Mouse (Mus musculus) lung, embryonic 16.5 days (tissue): ENCODE measurements around the gene Creb5. TPM values are rescaled to one million over a fixed set of nuclear protein-coding genes. Genes with fewer than 3 reads are reported as not detected.
A peak's percentile ranks its signal among the peaks of the same experiment; 100 is the strongest.

Experiments used
- ATAC-seq: fragments of 200-750 bp; cut with Nextera tagmentation; 2 replicates; pipeline ENCODE4 v1.8.0; 2017; ENCODE audit warnings: low read depth, mild to moderate bottlenecking, moderate library complexity
- H3K27ac ChIP-seq: fragments of 300-500 bp; sonication (generic); 2 replicates; pipeline ENCODE4 v1.5.1; 2014; ENCODE audit warnings: mild to moderate bottlenecking, control low read depth, low read length
- H3K27me3 ChIP-seq: fragments of 300-500 bp; sonication (generic); 2 replicates; pipeline ENCODE4 v1.6.1; 2014; ENCODE audit warnings: low read depth, low read length, mixed read lengths; ENCODE audit not compliant: control insufficient read depth, insufficient read depth
- H3K36me3 ChIP-seq: fragments of 300-500 bp; sonication (generic); 2 replicates; pipeline ENCODE4 v1.6.1; 2014; ENCODE audit warnings: low read length; ENCODE audit not compliant: control insufficient read depth, insufficient read depth
- H3K4me1 ChIP-seq: fragments of 300-500 bp; sonication (generic); replicated peaks from 2 replicates; pipeline ENCODE4 v1.6.1; 2014; ENCODE audit warnings: low read length, mixed read lengths; ENCODE audit not compliant: control insufficient read depth, insufficient read depth
- H3K4me2 ChIP-seq: fragments of 300-500 bp; sonication (generic); 2 replicates; pipeline ENCODE4 v1.6.1; 2014; ENCODE audit warnings: low read depth, low read length, control low read depth
- H3K4me3 ChIP-seq: fragments of 300-500 bp; sonication (generic); 2 replicates; pipeline ENCODE4 v1.5.1; 2014; ENCODE audit warnings: mild to moderate bottlenecking, low read length, control low read depth
- H3K9ac ChIP-seq: fragments of 300-500 bp; sonication (generic); 2 replicates; pipeline ENCODE4 v1.6.1; 2014; ENCODE audit warnings: low read length, control low read depth
- H3K9me3 ChIP-seq: fragments of 300-500 bp; sonication (generic); 2 replicates; pipeline ENCODE4 v1.6.1; 2016; ENCODE audit warnings: low read length; ENCODE audit not compliant: control insufficient read depth
- WGBS: fragments of 180-500 bp; shearing (Covaris S2); extraction: QIAGEN DNeasy Blood & Tissue Kit; methylation state at CpG from one replicate; pipeline ENCODE4 v1.1.7; 2014; 5-methylcytosine and 5-hydroxymethylcytosine counted together
- polyA plus RNA-seq: library from polyadenylated mRNA; unstranded; fragments of >200 nt; fragmentation: Nextera tagmentation; extraction: Ambion mirVana; gene quantifications from 2 replicates; pipeline ENCODE4 v1.2.1, GENCODE M21; 2015

Gene Creb5
- polyA plus RNA-seq, 1 experiment from 2014 or later = 5.8 TPM

- peaks cover 7% of the 10 kb centered on the region for H3K4me1 ChIP-seq
- no peaks in the 10 kb centered on the region for H3K9me3 ChIP-seq
- H3K36me3 ChIP-seq = no peaks in the 10 kb centered on the region
- H3K4me2 ChIP-seq = no peak overlapping the region
- H3K27ac ChIP-seq = no peak overlapping the region
- no peak overlapping the region for H3K9ac ChIP-seq
- 70% methylated on average over 10 of the region's 10 CpGs for WGBS
- H3K4me3 ChIP-seq = no peak overlapping the region
- no peaks in the 10 kb centered on the region for H3K27me3 ChIP-seq
- ATAC-seq = peak; percentile 57; the same call in 1 of the 2 replicates
Observed at GRCm38 (mm10) chr6:53706604-53707330, 419.7 kb downstream of the Creb5 start.

GRCm38 (mm10) chr6:53707795-53708194 lies 420.7 kb downstream of the Creb5 start:
- Histone ChIP-seq H3K27ac (no peak overlapping the region), H3K4me1 (peaks cover 7% of the 10 kb centered on the region), H3K27me3 (no peaks in the 10 kb centered on the region), H3K4me2 (no peak overlapping the region), H3K36me3 (no peaks in the 10 kb centered on the region), H3K4me3 (no peak overlapping the region), H3K9ac (no peak overlapping the region), H3K9me3 (no peaks in the 10 kb centered on the region)
- no peak for ATAC-seq
- WGBS = 44% methylated on average over 5 of the region's 5 CpGs

GRCm38 (mm10) chr6:53709694-53710442 lies 422.8 kb downstream of the Creb5 start:
- Histone ChIP-seq H3K9me3 (no peaks in the 10 kb centered on the region), H3K4me3 (no peak overlapping the region), H3K36me3 (no peaks in the 10 kb centered on the region), H3K27ac (no peak overlapping the region), H3K4me2 (no peak overlapping the region), H3K9ac (no peak overlapping the region), H3K4me1 (peaks cover 7% of the 10 kb centered on the region), H3K27me3 (no peaks in the 10 kb centered on the region)
- no peak for ATAC-seq
- WGBS = 89% methylated on average over 14 of the region's 14 CpGs

DNA sequence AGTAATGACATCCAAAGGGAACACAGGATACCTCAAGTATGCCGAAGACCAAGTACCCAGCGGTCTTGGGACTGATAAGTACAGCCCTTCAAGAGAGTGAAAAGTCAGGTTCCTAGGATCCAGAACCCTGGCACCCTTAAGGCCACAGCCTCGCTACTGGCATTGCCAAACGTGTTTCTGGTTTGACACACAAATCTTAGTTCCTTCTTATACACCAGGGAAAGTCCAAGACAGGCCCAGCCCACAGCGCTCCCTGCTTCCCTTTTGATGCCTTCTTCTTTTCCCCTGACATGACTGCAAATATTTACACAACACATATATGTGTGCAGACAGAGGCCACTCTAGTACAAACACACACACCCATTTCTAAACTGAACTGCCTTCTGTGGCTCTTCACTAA lies 423.5 kb downstream of the Creb5 start:
- peak; percentile 45; the same call in 1 of the 2 replicates for ATAC-seq

DNA sequence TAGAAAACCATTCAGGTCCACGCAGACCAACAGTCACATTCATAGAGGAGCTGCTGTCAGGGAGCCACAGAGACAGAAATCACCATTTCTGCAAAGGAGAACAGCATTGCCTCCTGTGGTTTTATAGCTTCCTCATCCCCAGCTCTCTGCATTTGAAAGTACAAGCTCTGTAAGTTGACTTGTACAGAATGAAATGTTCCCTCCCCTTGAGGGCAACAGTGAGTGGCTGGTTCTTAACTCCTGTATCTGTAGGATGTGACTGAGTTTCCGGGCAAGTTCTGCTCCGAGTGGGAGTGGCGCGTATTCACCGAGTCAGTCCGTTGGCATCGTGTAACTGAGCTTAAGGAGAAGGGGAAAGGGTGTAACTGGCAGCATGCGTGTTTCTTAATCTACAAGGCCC lies 426.1 kb downstream of the Creb5 start:
- WGBS = 85% methylated on average over 9 of the region's 9 CpGs
- ATAC-seq = no peak

More for the DNA sequence above, 423.5 kb downstream of the Creb5 start:
- Histone ChIP-seq H3K4me2 (no peak overlapping the region), H3K27ac (no peak overlapping the region), H3K9me3 (no peaks in the 10 kb centered on the region), H3K36me3 (no peaks in the 10 kb centered on the region), H3K4me3 (no peak overlapping the region), H3K9ac (no peak overlapping the region), H3K4me1 (peaks cover 12% of the 10 kb centered on the region), H3K27me3 (no peaks in the 10 kb centered on the region)
- 40% methylated on average over 5 of the region's 5 CpGs for WGBS

GRCm38 (mm10) chr6:53714908-53715321 lies 427.8 kb downstream of the Creb5 start:
- Histone ChIP-seq H3K4me2 (no peak overlapping the region), H3K4me1 (peaks cover 16% of the 10 kb centered on the region), H3K9ac (no peak overlapping the region), H3K4me3 (no peak overlapping the region), H3K27ac (no peak overlapping the region), H3K36me3 (no peaks in the 10 kb centered on the region), H3K27me3 (no peaks in the 10 kb centered on the region), H3K9me3 (no peaks in the 10 kb centered on the region)
- no peak for ATAC-seq
- 65% methylated on average over 9 of the region's 9 CpGs for WGBS

More for the DNA sequence above, 426.1 kb downstream of the Creb5 start:
- no peak overlapping the region for H3K4me3 ChIP-seq
- no peak overlapping the region for H3K4me2 ChIP-seq
- no peaks in the 10 kb centered on the region for H3K9me3 ChIP-seq
- no peak overlapping the region for H3K9ac ChIP-seq
- H3K27me3 ChIP-seq = no peaks in the 10 kb centered on the region
- peaks cover 16% of the 10 kb centered on the region for H3K4me1 ChIP-seq
- no peaks in the 10 kb centered on the region for H3K36me3 ChIP-seq
- no peak overlapping the region for H3K27ac ChIP-seq

DNA sequence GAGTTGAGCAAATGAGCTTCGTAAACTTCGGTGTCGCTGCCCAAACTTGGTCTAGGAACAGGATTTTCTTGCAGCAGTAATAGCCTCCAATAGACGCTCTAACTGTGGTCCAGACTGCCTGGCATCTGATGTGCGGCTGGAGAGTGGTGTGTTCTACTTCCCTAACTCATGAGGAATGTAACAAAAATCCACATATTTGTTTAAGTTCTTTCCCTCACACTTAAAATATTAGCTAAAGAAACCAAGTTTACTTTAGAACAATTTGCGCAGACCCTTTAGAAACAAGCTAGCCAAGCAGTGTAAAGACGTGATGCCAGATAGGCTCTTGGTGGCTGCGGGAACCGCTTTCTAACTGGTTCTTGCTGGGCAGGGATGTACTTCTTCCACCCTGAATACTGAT lies 428.9 kb downstream of the Creb5 start:
- H3K9me3 ChIP-seq = no peaks in the 10 kb centered on the region
- no peaks in the 10 kb centered on the region for H3K27me3 ChIP-seq
- peak; percentile 88; the same call in 1 of the 2 replicates for ATAC-seq
- H3K4me1 ChIP-seq = peaks cover 10% of the 10 kb centered on the region
- H3K4me3 ChIP-seq = no peak overlapping the region
- no peak overlapping the region for H3K9ac ChIP-seq
- no peak overlapping the region for H3K27ac ChIP-seq
- WGBS = 41% methylated on average over 9 of the region's 9 CpGs
- H3K4me2 ChIP-seq = no peak overlapping the region
- H3K36me3 ChIP-seq = no peaks in the 10 kb centered on the region

DNA sequence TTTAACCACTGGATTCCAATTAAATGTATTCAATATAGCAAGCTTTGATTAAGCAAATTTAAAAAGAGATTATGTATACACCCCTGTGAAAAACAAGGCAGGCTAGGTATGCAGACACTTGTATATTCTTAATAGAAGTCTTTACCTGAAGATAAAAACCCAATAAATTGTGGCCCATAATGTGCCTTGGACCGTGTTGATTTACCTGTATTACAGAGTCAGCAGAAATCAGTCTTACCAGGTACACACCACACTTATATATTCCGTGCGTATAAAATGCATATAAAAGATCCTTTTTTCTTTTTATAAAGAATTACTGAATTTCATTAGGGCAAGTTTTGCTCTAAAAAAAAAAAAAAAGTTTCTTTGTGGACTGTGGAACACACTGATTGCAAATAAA lies 432.9 kb downstream of the Creb5 start:
- Histone ChIP-seq H3K4me3 (no peak overlapping the region), H3K4me2 (no peak overlapping the region), H3K4me1 (peaks cover 9% of the 10 kb centered on the region; the same call in 1 of the 2 replicates), H3K36me3 (no peaks in the 10 kb centered on the region), H3K27ac (no peak overlapping the region), H3K27me3 (peaks cover 4% of the 10 kb centered on the region), H3K9ac (no peak overlapping the region), H3K9me3 (no peaks in the 10 kb centered on the region)
- ATAC-seq = no peak
- WGBS = 85% methylated on average over 3 of the region's 3 CpGs

DNA sequence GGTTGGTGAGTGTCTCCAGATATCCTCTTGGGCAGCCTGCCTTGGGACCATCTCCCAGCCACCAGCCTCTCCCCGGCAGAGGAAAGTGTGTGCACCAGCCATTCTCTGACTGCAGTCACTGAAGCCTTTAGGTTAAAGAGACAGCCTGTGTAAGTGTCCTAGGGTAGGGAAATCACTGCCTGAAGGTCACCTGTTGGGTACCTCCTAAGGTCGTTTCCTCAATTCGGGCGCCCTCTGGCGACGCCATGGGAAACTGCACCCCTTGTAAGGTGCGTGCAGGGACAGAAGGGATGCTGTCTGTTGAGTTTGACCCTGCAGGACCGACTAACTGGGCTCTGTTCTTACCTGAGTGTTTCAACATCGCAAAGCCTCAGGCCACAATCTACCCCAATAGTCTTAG lies 434.5 kb downstream of the Creb5 start:
- no peak overlapping the region for H3K4me2 ChIP-seq
- no peaks in the 10 kb centered on the region for H3K9me3 ChIP-seq
- H3K36me3 ChIP-seq = no peaks in the 10 kb centered on the region
- no peak overlapping the region for H3K4me3 ChIP-seq
- 8% methylated on average over 9 of the region's 9 CpGs for WGBS
- H3K4me1 ChIP-seq = no peaks in the 10 kb centered on the region
- no peak overlapping the region for H3K27ac ChIP-seq
- peaks cover 4% of the 10 kb centered on the region for H3K27me3 ChIP-seq
- no peak overlapping the region for H3K9ac ChIP-seq
- ATAC-seq = no peak; the same call in 1 of the 2 replicates
